Mouse (Mus musculus) CH12.LX (cell line): ENCODE results near the gene Chrna10.

Experiments
- BHLHE40 ChIP-seq: IDR thresholded peaks from 2 replicates; pipeline ENCODE4 v1.6.1; 2011; ENCODE audit warnings: mild to moderate bottlenecking, low read depth, low read length, improper control_type of control experiment
- CHD2 ChIP-seq: IDR thresholded peaks from 2 replicates; pipeline ENCODE4 v1.6.1; 2011; ENCODE audit warnings: low read length, improper control_type of control experiment
- CTCF ChIP-seq, 2 experiments: IDR thresholded peaks in 1 of 2; conservative IDR thresholded peaks in 1 of 2; 2 replicates each; pipeline ENCODE4 v1.5.1; 2011 to 2012; ENCODE audit warnings: low read depth in 2 of 2, low read length in 2 of 2, improper control_type of control experiment in 1 of 2, inconsistent platforms in 1 of 2, mild to moderate bottlenecking in 1 of 2, moderate library complexity in 1 of 2
- ELF1 ChIP-seq: IDR thresholded peaks from 2 replicates; pipeline ENCODE4 v1.6.1; 2014; ENCODE audit warnings: low read depth, mild to moderate bottlenecking, inconsistent platforms, low read length, improper control_type of control experiment
- EP300 ChIP-seq: IDR thresholded peaks from 2 replicates; pipeline ENCODE4 v1.6.1; 2011; ENCODE audit warnings: low read length, improper control_type of control experiment
- MAX ChIP-seq: IDR thresholded peaks from 2 replicates; pipeline ENCODE4 v1.6.1; 2011; ENCODE audit warnings: low read length, improper control_type of control experiment
- POLR2A ChIP-seq: IDR thresholded peaks from 2 replicates; pipeline ENCODE4 v1.6.1; 2011; ENCODE audit warnings: low read depth, mild to moderate bottlenecking, improper control_type of control experiment, low read length
- RCOR1 ChIP-seq: conservative IDR thresholded peaks from 2 replicates; pipeline ENCODE4 v1.6.1; 2012; ENCODE audit warnings: low read depth, mild to moderate bottlenecking, inconsistent platforms, low read length, improper control_type of control experiment

GRCm38 (mm10) chr7:102066363-102066762 lies 50.3 kb downstream of the Chrna10 start:
- TF ChIP-seq CTCF (conservative IDR thresholded peaks at IDR 0.05 in 1 of 2, IDR thresholded peaks at IDR 0.05 in 1 of 2; ENCODE audit: low read depth in 2 of 2, low read length in 2 of 2) (no peak), EP300 (no peak), POLR2A (no peak), ELF1 (no peak), BHLHE40 (peak; percentile 77), MAX (no peak), CHD2 (no peak), RCOR1 (no peak)
